Mouse (Mus musculus) midbrain, embryonic 14.5 days (tissue): ENCODE measurements around the gene Phospho2. TPM values are rescaled to one million over a fixed set of nuclear protein-coding genes. Genes with fewer than 3 reads are reported as not detected.

Experiments used
- ATAC-seq: fragments of 200-750 bp; cut with Nextera tagmentation; 2 replicates; pipeline ENCODE4 v1.8.0; 2017; ENCODE audit warnings: moderate number of reproducible peaks, moderate library complexity; ENCODE audit not compliant: low FRiP score, low TSS enrichment
- DNase-seq: peaks from one replicate; pipeline ENCODE4 v3.0.0-alpha.2; 2015
- H3K27ac ChIP-seq: fragments of 300-500 bp; sonication (generic); replicated peaks from 2 replicates; pipeline ENCODE4 v1.5.1; 2014; ENCODE audit warnings: mild to moderate bottlenecking, low read depth, low read length, moderate library complexity
- H3K27me3 ChIP-seq: fragments of 300-500 bp; sonication (generic); 2 replicates; pipeline ENCODE4 v1.6.1; 2014; ENCODE audit warnings: low read length, control low read depth, mixed read lengths; ENCODE audit not compliant: control insufficient read depth, insufficient read depth
- H3K36me3 ChIP-seq: fragments of 300-500 bp; sonication (generic); 2 replicates; pipeline ENCODE4 v1.6.1; 2014; ENCODE audit warnings: low read length, control low read depth; ENCODE audit not compliant: control insufficient read depth, insufficient read depth
- H3K4me1 ChIP-seq: fragments of 300-500 bp; sonication (generic); 2 replicates; pipeline ENCODE4 v1.6.1; 2014; ENCODE audit warnings: mild to moderate bottlenecking, antibody characterized with exemption, low read length, control low read depth; ENCODE audit not compliant: control insufficient read depth, insufficient read depth
- H3K4me2 ChIP-seq: fragments of 300-500 bp; sonication (generic); 2 replicates; pipeline ENCODE4 v1.6.1; 2014; ENCODE audit warnings: mild to moderate bottlenecking, low read length, moderate library complexity
- H3K4me3 ChIP-seq: fragments of 300-500 bp; sonication (generic); replicated peaks from 2 replicates; pipeline ENCODE4 v1.5.1; 2014; ENCODE audit warnings: low read depth, low read length
- H3K9ac ChIP-seq: fragments of 300-500 bp; sonication (generic); replicated peaks from 2 replicates; pipeline ENCODE4 v1.6.1; 2014; ENCODE audit warnings: mild to moderate bottlenecking, low read length, moderate library complexity
- H3K9me3 ChIP-seq: fragments of 300-500 bp; sonication (generic); 2 replicates; pipeline ENCODE4 v1.6.1; 2016; ENCODE audit warnings: low read length, control low read depth, mixed read lengths; ENCODE audit not compliant: control insufficient read depth
- WGBS: fragments of 180-500 bp; shearing (Covaris S2); extraction: QIAGEN DNeasy Blood & Tissue Kit; methylation state at CpG from one replicate; pipeline ENCODE4 v1.1.7; 2014; 5-methylcytosine and 5-hydroxymethylcytosine counted together
- polyA plus RNA-seq: library from polyadenylated mRNA; unstranded; fragments of >200 nt; fragmentation: Nextera tagmentation; extraction: Ambion mirVana; gene quantifications from 2 replicates; pipeline ENCODE4 v1.2.1, GENCODE M21; 2014

Gene Phospho2
- polyA plus RNA-seq, 1 experiment from 2014 or later = 49.4 TPM

GRCm38 (mm10) chr2:69829680-69830079, 40.3 kb downstream of the Phospho2 start:
- ATAC-seq (no peak), DNase-seq (no peak)
- Histone ChIP-seq H3K4me3 (no peak overlapping the region), H3K27ac (no peak overlapping the region), H3K36me3 (peaks cover 54% of the 10 kb centered on the region), H3K9ac (no peak overlapping the region), H3K27me3 (no peaks in the 10 kb centered on the region), H3K9me3 (no peaks in the 10 kb centered on the region), H3K4me1 (peaks cover 17% of the 10 kb centered on the region), H3K4me2 (no peak overlapping the region)
- 98% methylated on average over 2 of the region's 2 CpGs for WGBS

- no peak overlapping the region for H3K27ac ChIP-seq
- H3K9ac ChIP-seq = no peak overlapping the region
- no peak overlapping the region for H3K4me3 ChIP-seq
- ATAC-seq = no peak
- no peak overlapping the region for H3K4me2 ChIP-seq
- no peaks in the 10 kb centered on the region for H3K9me3 ChIP-seq
- H3K27me3 ChIP-seq = no peaks in the 10 kb centered on the region
- H3K36me3 ChIP-seq = peaks cover 56% of the 10 kb centered on the region
- 87% methylated on average over 8 of the region's 8 CpGs for WGBS
- peaks cover 13% of the 10 kb centered on the region for H3K4me1 ChIP-seq
- no peak for DNase-seq
Observed at GRCm38 (mm10) chr2:69830116-69830515, 40.7 kb downstream of the Phospho2 start.

- DNase-seq = no peak
- Histone ChIP-seq H3K27me3 (no peaks in the 10 kb centered on the region), H3K4me2 (no peak overlapping the region), H3K9ac (no peak overlapping the region), H3K9me3 (no peaks in the 10 kb centered on the region), H3K27ac (no peak overlapping the region), H3K4me1 (no peaks in the 10 kb centered on the region), H3K36me3 (peaks cover 42% of the 10 kb centered on the region), H3K4me3 (no peak overlapping the region)
- WGBS = 69% methylated on average over 7 of the region's 7 CpGs
- no peak for ATAC-seq
Observed at GRCm38 (mm10) chr2:69837244-69837967, 48.0 kb downstream of the Phospho2 start.

- H3K4me2 ChIP-seq = no peak overlapping the region
- WGBS = 21% methylated on average over 3 of the region's 3 CpGs
- H3K27me3 ChIP-seq = no peaks in the 10 kb centered on the region
- H3K36me3 ChIP-seq = peaks cover 37% of the 10 kb centered on the region
- H3K9ac ChIP-seq = no peak overlapping the region
- ATAC-seq (no peak), DNase-seq (no peak)
- H3K4me3 ChIP-seq = no peak overlapping the region
- no peaks in the 10 kb centered on the region for H3K4me1 ChIP-seq
- no peaks in the 10 kb centered on the region for H3K9me3 ChIP-seq
- no peak overlapping the region for H3K27ac ChIP-seq
Observed at GRCm38 (mm10) chr2:69837996-69838395, 48.6 kb downstream of the Phospho2 start.

- Histone ChIP-seq H3K4me1 (no peaks in the 10 kb centered on the region), H3K36me3 (peaks cover 29% of the 10 kb centered on the region), H3K27ac (no peak overlapping the region), H3K9ac (no peak overlapping the region), H3K9me3 (no peaks in the 10 kb centered on the region), H3K27me3 (no peaks in the 10 kb centered on the region), H3K4me3 (no peak overlapping the region), H3K4me2 (no peak overlapping the region)
- ATAC-seq (no peak), DNase-seq (no peak)
Observed at GRCm38 (mm10) chr2:69838707-69839106, 49.3 kb downstream of the Phospho2 start.

GRCm38 (mm10) chr2:69840261-69840660, 50.8 kb downstream of the Phospho2 start:
- Histone ChIP-seq H3K4me3 (no peak overlapping the region), H3K4me1 (no peaks in the 10 kb centered on the region), H3K36me3 (peaks cover 14% of the 10 kb centered on the region), H3K27me3 (no peaks in the 10 kb centered on the region), H3K9ac (no peak overlapping the region), H3K27ac (no peak overlapping the region), H3K9me3 (no peaks in the 10 kb centered on the region), H3K4me2 (no peak overlapping the region)
- DNase-seq (peak; percentile 49), ATAC-seq (no peak)
- whole genome bisulfite sequencing = 27% methylated on average over 6 of the region's 6 CpGs

- Histone ChIP-seq H3K27me3 (no peaks in the 10 kb centered on the region), H3K9ac (no peak overlapping the region), H3K4me3 (no peak overlapping the region), H3K27ac (no peak overlapping the region), H3K9me3 (no peaks in the 10 kb centered on the region), H3K4me1 (no peaks in the 10 kb centered on the region), H3K4me2 (no peak overlapping the region), H3K36me3 (no peaks in the 10 kb centered on the region)
- DNase-seq (peak; percentile 33), ATAC-seq (no peak)
- WGBS = 72% methylated on average over 6 of the region's 6 CpGs
Observed at GRCm38 (mm10) chr2:69849215-69849614, 59.8 kb downstream of the Phospho2 start.

Other genes with a start within 250 kb of the Phospho2 start
- 1.9 and 2.9 TPM in 2 replicates for gene Lrp2, start 203.6 kb upstream of the Phospho2 start, polyA plus RNA-seq
- 19.7 and 21.2 TPM in 2 replicates for gene Bbs5, start 142.5 kb upstream of the Phospho2 start, polyA plus RNA-seq
- 0.11 and 0.21 TPM in 2 replicates for gene Klhl41, start 119.5 kb upstream of the Phospho2 start, polyA plus RNA-seq
- gene Fastkd1, start 76.1 kb upstream of the Phospho2 start, polyA plus RNA-seq = 15.7 and 20.1 TPM in 2 replicates
- gene Ppig, start 67.1 kb upstream of the Phospho2 start, polyA plus RNA-seq = 91.2 and 95.9 TPM in 2 replicates
- 2.5 and 3.0 TPM in 2 replicates for gene Ccdc173, start within 50 bp of the Phospho2 start, polyA plus RNA-seq
- gene Klhl23, start 32.3 kb downstream of the Phospho2 start, polyA plus RNA-seq = 75.3 and 85.9 TPM in 2 replicates
- gene Ssb, start 71.9 kb downstream of the Phospho2 start, polyA plus RNA-seq = 251 and 296 TPM in 2 replicates
- 27.7 and 29.7 TPM in 2 replicates for gene Mettl5, start 96.0 kb downstream of the Phospho2 start, polyA plus RNA-seq
- gene Ubr3, start 107.6 kb downstream of the Phospho2 start, polyA plus RNA-seq = 26.0 and 26.9 TPM in 2 replicates
- gene Myo3b, start 249.5 kb downstream of the Phospho2 start, polyA plus RNA-seq = 0.28 and 0.43 TPM in 2 replicates